Mouse (Mus musculus) inflammation-experienced regulatory T-cells, adult 6 months (primary cell): ENCODE data around the gene Psenen. TPM values are rescaled to one million over a fixed set of nuclear protein-coding genes. Genes with fewer than 3 reads are reported as not detected.

Experiments
- ATAC-seq: one replicate; pipeline ENCODE4 v1.8.0; 2017
- polyA plus RNA-seq, 3 experiments: library from polyadenylated mRNA; unstranded; fragments of 100-300 nt; shearing (Covaris generic); gene quantifications; one replicate each; pipeline ENCODE4 v1.2.1; 2017

Gene Psenen
- 100 to 1,000 TPM; 271 to 363 (median 299) TPM for polyA plus RNA-seq

DNA sequence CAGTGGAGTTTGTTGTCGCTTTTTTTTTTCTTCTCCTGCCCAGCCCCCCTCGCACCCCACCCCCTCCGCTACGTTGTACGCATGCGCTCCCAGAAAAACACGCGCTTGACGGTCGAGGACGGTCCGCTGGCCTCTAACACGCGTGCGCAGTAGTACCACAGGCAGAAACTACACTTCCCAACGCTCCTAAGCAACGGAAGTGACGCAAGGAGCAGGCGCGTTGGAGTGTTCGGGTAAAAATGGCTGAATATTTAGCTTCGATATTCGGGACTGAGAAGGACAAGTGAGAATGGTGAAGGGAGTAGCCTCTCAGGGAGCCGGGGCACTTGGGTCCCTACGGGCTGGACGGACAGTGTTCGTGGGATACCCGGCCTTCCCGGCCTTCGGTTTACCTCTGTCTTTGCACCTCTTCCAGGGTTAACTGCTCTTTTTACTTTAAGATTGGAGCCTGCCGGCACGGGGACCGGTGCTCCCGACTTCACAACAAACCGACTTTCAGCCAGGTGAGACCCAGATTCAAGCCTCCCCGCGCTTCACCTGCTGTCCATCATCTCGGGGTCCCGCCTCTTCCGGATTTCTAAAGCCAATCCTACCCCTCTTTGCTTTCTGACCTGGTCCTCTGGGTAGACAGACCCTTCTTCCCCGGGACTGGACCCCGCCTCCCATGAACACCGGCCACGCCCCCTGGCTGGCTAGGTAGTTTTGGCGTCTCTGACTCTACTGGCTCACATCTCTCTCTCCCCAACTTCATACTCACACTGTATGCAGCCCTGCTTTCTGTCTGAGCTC lies at the start of gene Psenen, which contains the start of the genes U2af1l4 and Gm49396:
TSS of gene Psenen (minus strand) at position 511 of the 789 bp plus-strand sequence.
TSS of gene U2af1l4 (plus strand) at position 185 of the 789 bp plus-strand sequence.
TSS of gene Gm49396 (plus strand) at position 228 of the 789 bp plus-strand sequence.
- ATAC-seq, result peak; percentile 69

DNA sequence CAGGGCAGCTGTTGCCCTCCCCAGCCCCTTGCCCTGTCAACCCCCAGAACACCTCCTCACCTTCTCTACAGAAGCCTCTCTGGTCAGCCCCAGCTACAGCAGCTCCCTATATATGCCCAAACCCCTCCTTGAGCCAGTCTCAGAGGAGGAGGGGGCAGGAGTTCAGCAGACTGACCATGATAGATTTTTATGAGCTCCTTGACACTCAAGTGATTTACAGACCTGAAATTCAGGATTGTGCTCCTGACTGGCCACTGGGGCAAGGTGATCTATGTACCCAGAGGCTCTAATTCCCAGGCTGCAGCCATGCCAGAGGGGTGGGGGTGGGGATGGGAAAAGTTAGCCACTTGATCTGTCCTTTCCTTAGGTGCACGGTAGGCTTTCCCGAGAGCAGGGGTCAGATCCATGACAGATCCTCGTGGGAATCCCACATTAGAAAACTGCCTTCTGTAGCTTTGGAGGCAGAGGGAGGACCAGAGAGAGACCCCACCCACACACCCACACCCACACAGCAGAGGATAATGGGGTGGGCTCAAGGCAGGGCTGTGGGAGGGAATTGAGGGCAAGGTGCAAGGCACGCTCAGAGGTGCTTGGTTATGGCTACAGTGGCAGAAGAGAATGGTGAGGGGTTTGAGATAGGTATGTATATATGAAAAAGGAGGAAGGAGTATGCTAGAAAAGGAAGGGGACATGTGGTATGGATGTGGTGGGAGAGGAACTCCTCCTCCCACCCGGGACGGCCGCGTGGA lies 49.4 kb upstream of the Psenen start, which contains the start of gene Upk1a:
TSS of gene Upk1a (minus strand) at position 194 of the 749 bp plus-strand sequence.
- ATAC-seq, result no peak

DNA sequence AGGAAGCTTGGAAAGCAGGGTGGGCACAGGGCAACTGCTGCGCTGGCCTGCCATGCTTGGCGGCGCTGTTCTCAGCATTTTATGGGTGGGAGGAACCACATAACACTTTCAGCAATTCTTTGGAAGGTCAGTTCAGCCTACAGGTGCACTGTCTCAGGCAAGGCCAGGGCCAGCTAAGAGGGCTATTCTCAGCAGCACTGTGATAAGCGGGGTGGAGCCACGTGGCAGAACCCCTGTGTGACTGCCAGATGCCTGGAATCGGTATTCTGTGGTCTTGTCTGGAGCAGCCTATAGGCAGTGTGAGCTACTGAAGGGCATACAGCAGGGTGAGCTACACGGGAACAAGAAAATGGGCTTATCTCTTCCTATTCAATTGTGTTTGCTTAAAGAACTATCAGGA lies 46.6 kb upstream of the Psenen start:
- ATAC-seq, result no peak

DNA sequence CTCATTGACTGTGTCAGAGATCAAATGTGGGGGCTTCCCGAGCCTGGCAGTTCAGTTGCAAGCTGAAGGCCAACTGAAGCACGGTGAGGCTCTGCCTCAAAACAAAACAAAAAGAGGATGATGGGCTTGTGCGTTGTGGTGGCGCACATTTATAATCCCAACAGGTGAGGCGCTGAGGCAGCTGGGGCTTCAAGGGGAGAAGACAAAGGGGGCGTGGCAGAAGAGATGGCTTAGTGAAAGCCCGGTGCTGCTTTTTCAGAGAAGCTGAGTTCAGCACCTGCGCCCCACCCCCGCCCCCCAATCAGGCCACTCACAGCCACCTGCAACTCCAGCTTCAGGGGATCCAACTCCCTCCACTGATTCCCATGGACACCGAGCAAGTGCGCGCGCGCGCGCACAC lies 45.0 kb upstream of the Psenen start:
- no peak for ATAC-seq

DNA sequence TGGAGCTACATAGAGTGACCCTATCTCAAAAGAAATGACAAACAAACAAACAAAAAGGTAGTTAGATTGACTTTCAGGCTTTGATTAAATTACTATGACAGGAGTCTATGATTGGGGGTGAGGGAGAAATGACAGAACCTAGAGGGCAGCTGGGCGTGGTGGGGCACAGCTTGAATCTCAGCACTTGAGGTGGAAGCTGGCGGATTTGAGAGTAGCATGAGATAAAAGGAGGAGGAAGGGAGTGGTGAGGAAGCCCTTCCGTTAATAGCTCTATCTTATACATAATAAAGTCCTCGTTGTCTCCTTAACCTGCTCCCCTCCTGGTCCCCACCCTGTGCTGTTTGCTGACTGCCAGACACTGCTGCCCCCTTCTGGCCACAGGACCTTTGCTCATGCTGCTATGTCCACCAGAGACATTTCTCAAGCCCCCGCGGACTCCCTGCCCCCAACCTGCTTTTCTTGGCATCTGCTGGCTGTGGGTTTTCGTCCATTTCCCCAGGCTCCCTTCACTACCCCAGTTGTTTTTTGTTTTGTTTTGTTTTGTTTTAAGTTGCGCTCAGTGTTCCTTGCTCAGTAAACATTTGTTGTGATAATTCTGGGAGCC lies 44.4 kb upstream of the Psenen start:
- peak; percentile 74 for ATAC-seq

DNA sequence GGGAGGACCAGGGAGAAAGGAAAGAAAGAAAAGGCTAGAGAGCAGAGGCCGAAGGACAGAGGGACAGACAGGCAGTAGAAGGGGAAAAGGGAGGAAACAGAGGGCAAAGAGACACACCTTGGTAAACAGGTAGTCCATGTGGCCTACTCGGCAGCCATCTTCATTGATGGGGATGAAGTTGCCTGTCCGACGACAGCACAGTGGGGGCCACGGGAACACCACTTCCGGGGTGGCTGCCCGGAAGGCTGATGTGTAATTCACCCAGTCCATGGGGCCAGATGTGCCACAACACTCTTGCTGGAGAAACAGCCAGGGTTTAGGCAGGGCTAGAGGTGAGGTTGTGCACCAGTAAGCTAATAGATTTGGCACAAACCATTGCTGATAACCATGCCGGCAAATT lies 41.5 kb upstream of the Psenen start:
- ATAC-seq, result no peak

DNA sequence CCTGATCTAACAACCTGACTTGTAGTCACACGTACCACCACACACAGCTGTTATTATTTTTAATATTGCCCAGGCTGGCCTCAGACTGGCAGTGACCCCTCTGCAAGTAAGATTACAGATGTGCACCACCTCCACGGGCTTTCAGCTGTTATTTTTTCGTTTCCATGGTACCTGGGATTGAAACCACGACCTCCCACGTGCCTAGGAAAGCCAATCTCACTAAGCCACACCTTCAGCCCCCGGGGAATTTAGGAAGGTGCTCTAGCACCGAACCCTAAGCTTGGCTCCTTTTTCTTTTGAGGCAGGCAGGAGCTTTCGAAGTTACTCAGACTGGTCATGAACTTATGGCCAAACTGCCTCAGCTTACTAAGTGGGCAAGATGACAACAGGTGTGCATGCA lies 41.0 kb upstream of the Psenen start:
- no peak for ATAC-seq

DNA sequence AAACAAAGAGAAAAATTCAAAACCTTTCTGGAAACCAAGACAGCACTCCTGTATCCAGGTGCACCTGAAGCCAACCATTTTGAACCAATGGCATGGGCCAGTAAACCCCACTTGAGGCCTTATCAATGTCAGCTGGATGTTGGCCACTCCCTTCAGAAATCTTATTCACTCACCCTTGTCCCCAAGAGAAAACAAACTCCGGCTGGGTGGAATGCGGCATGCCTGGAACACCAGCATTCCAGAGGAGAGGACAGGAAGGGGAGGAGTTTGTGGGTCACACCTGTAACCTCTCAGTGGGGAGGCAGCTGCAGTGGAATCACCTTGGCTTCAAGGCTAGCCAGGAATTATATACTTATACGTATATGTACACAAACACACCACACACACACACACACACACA lies 39.2 kb upstream of the Psenen start:
- no peak for ATAC-seq

DNA sequence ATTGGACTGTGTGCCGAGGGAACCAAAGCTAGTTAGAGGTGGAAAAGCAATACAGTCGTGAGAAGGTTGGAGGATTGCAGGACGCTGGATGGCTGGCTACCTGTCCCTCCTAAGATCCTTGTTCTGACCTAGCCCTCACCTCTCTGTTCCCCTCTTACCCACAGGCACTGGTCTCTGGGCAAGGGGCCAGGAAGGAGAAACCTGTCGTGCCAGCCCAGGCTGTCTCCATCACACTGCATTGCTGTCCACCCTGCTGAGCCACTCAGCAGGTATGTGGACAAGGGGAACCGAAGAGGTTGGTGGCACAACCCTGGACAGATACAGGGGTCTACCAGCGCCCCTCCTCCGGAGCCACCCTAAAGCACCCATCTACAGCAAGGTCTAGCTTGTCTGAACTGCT lies 37.2 kb upstream of the Psenen start:
- ATAC-seq, result no peak

DNA sequence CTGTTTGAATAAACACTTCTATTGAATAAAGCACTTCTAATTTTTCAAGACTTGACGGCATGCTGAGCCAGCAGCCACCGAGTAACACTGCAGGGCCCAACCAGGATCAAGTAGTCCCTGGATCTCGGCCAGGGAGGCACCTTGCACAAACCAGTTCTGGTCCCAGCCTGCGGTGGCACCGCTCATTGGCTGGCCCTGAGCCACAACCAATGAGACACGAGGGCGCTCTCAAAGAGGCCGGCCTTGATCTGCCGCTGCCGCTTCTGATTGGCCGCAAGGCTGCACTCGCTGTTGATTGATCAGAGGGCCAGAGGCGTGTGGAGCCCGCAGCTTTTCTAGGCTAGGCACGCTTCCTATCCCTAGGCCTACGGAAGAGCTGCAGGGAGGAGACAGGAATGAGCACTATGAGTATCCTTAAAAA lies 36.5 kb upstream of the Psenen start:
- peak; percentile 85 for ATAC-seq

DNA sequence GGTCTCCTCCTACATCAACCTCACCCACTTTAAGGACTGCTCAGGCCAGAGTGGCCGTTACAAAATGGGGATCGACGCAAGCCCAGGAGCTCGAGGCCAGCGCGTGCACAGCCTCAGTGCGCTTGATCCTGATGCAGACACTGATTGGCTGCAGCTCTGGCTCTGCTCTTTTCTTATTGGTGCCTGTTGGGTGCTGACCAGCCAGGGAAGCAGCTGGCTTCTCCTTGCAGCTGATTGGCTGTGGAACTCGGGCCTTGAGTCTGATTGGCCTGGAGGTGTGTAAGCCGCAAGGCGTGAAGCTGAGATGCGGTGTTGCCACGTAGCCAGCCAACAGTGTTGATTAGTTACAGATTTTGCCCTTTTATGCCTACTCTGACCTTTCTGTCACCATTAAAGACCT lies 35.4 kb upstream of the Psenen start, which contains the start of gene Zbtb32:
TSS of gene Zbtb32 (minus strand) at position 124 of the 400 bp plus-strand sequence.
- ATAC-seq, result no peak

DNA sequence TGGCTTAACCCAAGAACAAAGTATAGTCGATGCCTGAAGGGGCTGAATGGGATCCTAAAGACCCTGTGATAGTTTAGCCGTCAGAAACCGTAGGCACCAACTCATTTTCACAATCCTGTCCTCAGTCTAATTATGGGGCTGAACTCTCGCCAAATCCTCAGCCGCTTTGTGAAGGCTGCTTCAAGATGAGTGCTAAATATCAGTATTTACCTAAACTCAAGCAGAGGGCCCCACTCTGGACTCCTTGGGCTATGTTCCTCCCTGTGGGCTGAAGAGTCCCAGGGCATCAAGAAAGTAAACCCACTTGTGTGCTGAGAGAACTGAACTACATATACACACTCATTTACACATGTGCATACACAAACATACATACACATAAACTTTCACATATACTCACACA lies 33.4 kb upstream of the Psenen start:
- no peak for ATAC-seq

DNA sequence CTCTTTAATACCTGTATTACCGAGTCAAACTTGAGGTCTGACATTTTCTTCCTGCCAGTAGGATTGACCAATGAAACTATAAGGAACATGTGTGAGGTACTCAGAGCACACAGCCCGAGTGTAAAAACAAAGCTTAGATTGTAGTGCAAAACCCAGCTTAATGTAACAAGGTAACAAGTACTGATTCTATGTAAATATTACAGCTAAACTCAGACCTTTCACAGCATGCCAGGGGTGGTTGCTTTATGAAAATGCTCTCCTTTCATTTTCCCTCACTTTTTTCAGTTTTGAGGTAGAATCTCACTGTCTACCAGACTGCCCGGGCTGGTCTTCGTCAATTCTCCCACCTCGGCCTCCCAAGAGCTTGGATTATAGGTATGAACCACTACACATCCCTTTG lies 32.7 kb upstream of the Psenen start:
- ATAC-seq, result no peak

DNA sequence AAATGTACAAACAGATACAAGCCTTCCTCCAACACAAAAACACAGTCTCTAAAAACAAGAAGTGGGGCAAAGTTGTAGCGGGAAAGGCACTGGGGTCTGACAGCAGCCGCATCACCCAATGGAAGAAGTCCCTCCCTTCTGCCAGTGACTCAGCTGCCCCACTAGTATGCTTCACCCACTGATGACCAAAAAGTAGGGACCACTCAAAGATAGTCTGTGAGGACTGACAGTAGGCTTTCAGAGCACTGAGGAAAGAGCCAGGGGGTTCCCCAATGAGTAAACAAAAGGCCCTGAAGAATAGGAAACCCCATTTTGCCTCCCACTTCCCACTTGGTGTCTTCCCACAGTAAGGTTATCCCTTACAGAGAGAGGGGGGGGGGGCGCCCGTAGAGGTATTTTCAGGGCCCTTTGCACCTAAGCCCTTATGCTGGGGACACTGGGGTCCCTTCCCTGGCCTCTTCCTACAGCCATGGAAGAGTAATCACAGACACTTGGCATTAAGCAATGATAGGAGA lies 31.1 kb upstream of the Psenen start:
- ATAC-seq, result peak; percentile 46

DNA sequence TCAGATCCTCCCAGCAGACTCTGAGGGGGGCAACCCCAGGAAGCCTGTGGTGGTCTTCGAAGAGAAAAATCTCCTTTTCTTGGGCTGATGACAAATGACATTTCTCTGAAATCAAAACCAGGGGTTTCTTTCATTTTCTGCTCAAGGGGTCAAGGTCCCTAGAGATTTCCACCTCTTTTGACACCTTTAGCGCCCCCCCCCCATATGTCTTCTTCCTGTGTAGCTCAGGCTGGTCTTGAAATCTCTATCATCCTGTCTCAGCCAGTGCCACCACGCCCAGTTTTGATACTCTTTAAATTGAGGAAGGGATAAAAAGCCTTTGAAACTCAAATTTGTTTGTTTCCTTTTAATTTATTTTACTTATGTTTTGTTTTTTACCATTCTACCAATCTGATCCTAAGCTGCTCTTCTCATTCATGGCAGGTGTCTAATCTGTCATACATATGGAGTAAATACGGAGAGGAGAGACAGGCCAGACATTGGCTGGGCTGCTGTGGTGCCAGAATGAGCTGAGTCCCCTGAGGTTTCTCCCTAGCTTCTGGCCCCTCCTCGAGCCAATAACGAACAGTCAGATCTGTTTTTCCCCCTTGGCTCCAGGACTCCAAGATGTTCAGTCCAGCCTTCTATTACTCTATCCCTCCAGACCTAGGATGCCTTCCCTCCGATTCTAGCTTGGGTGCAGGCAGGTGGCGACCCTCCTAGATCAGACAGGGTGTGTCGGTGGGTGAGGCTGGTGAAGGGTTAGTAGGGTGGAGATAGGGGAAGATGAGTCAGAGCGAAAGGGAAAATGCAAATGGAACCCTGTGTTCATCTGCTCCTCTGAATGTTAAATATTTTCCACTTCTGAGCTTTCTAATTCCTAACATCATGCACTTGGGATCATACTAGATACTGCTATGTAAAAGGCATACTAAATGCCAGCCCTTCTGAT lies 30.4 kb upstream of the Psenen start:
- ATAC-seq, result peak; percentile 41

DNA sequence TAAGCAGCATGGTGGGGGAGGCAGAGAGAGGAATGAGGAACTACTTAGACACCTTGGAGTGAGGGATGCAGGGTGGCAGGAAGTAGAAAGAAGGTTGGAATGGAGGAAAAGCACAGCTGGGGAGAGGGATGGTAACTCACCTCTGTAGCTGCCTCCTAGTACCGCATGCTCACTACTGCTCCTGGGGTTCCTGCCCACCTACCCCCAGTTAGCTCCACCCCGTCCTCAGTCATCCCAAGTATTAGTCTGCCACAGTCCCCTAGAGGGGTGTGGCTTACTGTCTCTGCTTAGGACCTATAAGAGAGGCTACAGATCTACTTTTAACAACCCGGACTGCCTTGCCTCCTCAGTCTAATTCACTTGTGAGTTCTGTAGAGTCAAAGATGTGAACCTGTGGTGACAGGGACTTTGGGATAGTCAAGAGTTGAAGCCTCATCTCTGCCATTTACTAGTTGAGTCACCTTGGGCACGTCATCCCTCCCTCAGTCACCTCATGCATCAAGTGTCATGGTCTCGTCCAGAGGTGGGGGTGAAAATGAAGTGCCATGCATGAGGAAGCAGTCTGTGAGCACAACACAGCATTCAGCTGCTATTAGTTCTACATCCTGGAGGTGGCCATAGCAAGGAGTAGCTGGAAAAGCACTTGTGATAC lies 29.5 kb upstream of the Psenen start:
- ATAC-seq, result no peak

DNA sequence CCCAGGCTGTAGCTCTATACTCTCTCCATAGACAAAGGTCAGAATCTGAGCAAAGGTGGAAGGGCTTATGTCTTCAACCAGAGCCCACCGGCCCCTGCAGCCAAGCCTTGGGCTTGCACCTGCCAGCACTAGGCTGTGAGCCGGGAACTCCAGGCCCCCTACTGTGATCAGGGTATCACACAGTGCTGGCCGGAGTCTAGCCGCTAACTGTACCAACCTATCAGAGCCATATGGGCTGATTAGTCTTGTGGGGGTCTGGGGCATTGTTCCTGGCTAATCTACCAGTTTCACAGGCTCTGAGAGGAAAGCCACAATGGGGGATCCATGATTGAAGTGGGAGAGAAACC lies 28.2 kb upstream of the Psenen start:
- ATAC-seq, result no peak

DNA sequence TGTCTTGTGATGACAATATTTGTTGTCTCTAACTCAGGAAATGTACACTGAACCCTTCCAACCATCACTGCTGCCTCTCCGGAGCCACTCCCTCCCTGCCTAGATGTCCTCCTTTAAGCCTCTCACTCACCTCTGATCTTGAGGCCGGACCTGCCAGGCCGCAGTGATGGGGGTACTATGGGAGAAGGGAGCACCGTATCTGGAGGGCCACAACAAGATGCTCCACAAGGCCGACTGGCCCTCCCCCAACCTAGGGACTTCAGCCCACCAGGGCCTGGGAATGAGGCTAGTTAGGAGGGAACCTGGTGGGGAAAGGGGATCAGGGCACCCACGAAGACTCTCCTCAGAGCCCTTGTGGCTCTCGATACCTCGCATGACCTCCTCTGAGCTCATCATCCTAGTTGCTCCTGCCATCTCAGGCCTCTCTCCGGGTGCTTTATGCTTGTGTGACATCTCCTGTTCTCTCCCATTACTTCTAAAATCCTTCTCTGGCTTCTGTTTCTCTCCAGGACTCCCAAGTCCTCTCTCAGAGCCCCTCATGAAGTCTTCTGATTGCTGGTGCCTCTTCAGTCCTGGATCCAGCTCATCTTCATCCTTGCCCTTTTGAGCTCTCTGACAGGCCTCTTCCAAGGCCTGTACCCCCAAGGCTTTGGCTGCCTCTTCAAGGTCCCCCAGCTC lies 27.6 kb upstream of the Psenen start:
- no peak for ATAC-seq

DNA sequence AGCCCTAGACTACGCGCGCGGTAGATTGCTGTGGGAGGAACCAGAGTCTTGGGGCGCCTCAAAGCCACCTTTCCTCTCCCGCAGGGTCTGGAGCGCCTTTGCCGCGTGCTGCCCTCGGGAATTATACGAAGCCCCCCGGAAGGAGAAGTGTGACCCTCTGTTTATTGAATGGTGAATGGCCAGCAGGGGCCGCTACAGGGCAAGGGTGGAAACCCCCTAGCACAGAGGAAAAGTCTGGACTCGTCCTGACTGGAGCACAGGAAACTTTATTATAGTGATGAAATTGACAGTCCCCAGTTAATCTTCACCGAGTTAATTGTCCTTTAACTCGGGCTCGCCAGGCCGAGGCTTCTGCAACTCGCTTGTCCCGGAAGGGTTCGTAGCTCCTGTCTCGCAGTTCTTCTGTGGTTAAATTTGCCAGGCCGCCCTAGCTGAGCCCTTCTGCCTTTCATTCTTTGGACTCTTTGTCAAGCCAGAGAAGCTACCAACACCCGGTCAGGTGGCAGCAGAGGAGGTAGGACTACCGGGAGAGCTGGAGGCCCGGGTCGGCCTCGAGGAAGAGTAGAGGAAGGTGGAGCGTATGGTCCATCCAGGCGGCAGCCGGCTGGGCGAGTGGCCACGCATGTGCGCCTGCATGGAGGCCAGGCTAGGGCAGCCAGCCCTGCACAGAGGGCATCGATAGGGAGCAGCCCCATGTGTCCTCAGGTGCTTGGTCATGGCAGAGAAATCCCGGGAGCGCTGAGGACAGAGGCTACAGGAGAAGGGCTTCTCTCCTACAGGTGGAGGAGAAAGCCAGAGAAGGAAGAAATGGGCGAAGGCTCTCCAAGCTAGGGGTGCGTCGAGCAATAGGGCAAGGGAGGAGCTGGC lies 26.2 kb upstream of the Psenen start:
- peak; percentile 7 for ATAC-seq
